Comparison of ENCODE assay signal across 8 mouse cellular contexts in the genomic region with DNA sequence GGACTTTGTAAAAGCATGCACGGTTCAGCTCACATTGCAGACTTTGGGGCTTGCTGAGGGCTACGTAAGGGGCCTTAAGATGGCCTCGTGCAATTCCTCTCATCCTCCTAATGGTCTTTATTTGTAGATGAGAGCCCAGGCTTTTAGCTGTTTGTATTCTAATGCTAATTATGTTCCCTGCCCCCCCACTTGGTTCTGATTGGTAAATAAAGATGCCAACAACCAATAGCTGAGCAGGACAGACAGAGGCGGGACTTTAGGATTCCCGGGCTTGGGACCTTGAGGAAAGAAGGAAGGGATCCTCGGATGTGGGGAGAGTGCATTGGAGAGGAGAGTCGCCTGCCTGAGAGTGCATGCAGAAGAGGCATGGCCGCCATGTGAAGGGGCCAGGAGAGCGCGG. TPM values are rescaled to one million over a fixed set of nuclear protein-coding genes. Genes with fewer than 3 reads are reported as not detected.
DNase-seq lines count a peak whose midpoint lies in the region; ATAC-seq and TF ChIP-seq lines count a peak whose summit lies in the region.
"Had no signal": no experiment of that assay in that cellular context is flagged by ENCODE, and none has a peak within 500 bp of the region (broad histone marks: within the 10 kb centered on the region; RNA-seq: fewer than 3 reads in every experiment).

No protein-coding gene starts in this region.

- DNase-seq in stomach, postnatal 0 days (ENCODE audit: low spot score) = no peak
- DNase-seq in liver, postnatal 0 days = no peak
- DNase-seq in urinary bladder, postnatal 36 days (ENCODE audit: low spot score in 2 of 2) = no peak
- DNase-seq in right cerebral cortex, postnatal 4 days = no peak
- no peak for DNase-seq in frontal cortex, postnatal 14 days (ENCODE audit: low spot score in 2 of 2)

- no peaks in the 10 kb centered on the region for H3K27me3 ChIP-seq in stomach, embryonic 14.5 days (ENCODE audit: control insufficient read depth, insufficient read depth, low read length)
- H3K27me3 ChIP-seq in stomach, postnatal 0 days (ENCODE audit: control insufficient read depth, insufficient read depth, low read length) = no peaks in the 10 kb centered on the region
- H3K27me3 ChIP-seq in forebrain, embryonic 16.5 days (replicated peaks; ENCODE audit: control insufficient read depth, insufficient read depth, low read length) = no peaks in the 10 kb centered on the region
- no peaks in the 10 kb centered on the region for H3K27me3 ChIP-seq in liver, postnatal 0 days (ENCODE audit: insufficient read depth, low read length)

- H3K36me3 ChIP-seq in stomach, embryonic 14.5 days (ENCODE audit: control insufficient read depth, insufficient read depth, low read length) = no peaks in the 10 kb centered on the region
- H3K36me3 ChIP-seq in stomach, postnatal 0 days (ENCODE audit: control insufficient read depth, insufficient read depth, low read length) = no peaks in the 10 kb centered on the region
- no peaks in the 10 kb centered on the region for H3K36me3 ChIP-seq in forebrain, embryonic 16.5 days (ENCODE audit: control insufficient read depth, insufficient read depth)
- H3K36me3 ChIP-seq in liver, postnatal 0 days (replicated peaks; ENCODE audit: insufficient read depth, low read length) = no peaks in the 10 kb centered on the region

- peaks cover 19% of the 10 kb centered on the region for H3K4me1 ChIP-seq in stomach, embryonic 14.5 days (ENCODE audit: control insufficient read depth, insufficient read depth, low read length)
- H3K4me1 ChIP-seq in stomach, postnatal 0 days (replicated peaks; ENCODE audit: control insufficient read depth, insufficient read depth) = no peaks in the 10 kb centered on the region
- peaks cover 9% of the 10 kb centered on the region for H3K4me1 ChIP-seq in forebrain, embryonic 16.5 days (replicated peaks; ENCODE audit: control insufficient read depth, insufficient read depth, low read length)
- H3K4me1 ChIP-seq in liver, postnatal 0 days (ENCODE audit: insufficient read depth) = peaks cover 14% of the 10 kb centered on the region; the same call in 1 of the 2 replicates

- TF ChIP-seq EP300 in stomach, postnatal 0 days (optimal IDR thresholded peaks at IDR 0.05) = no peak
- no peak for TF ChIP-seq EP300 in liver, postnatal 0 days (IDR thresholded peaks at IDR 0.05; ENCODE audit: low read depth)

- no peaks in the 10 kb centered on the region for H3K9me3 ChIP-seq in stomach, embryonic 14.5 days (ENCODE audit: control insufficient read depth, low read depth, low read length)
- H3K9me3 ChIP-seq in stomach, postnatal 0 days (ENCODE audit: control insufficient read depth, low read length) = no peaks in the 10 kb centered on the region
- H3K9me3 ChIP-seq in forebrain, embryonic 16.5 days (ENCODE audit: control insufficient read depth, low read length) = no peaks in the 10 kb centered on the region
- H3K9me3 ChIP-seq in liver, postnatal 0 days (ENCODE audit: low read length) = no peaks in the 10 kb centered on the region

- 15% methylated on average over 10 of the region's 10 CpGs for WGBS in stomach, embryonic 14.5 days
- WGBS in stomach, postnatal 0 days = 26% methylated on average over 10 of the region's 10 CpGs
- WGBS in forebrain, embryonic 16.5 days = 3% methylated on average over 10 of the region's 10 CpGs
- WGBS in liver, postnatal 0 days (ENCODE audit: insufficient replicate concordance) = 31% methylated on average over 10 of the region's 10 CpGs

- no peak overlapping the region for H3K9ac ChIP-seq in stomach, embryonic 14.5 days (replicated peaks; ENCODE audit: low read depth, low read length)
- no peak overlapping the region for H3K9ac ChIP-seq in stomach, postnatal 0 days (ENCODE audit: low read length)
- H3K9ac ChIP-seq in forebrain, embryonic 16.5 days (replicated peaks; ENCODE audit: low read depth, low read length) = peak overlapping the region; percentile 37
- no peak overlapping the region for H3K9ac ChIP-seq in liver, postnatal 0 days (replicated peaks)

- no peak overlapping the region for H3K27ac ChIP-seq in stomach, embryonic 14.5 days (ENCODE audit: low read length)
- H3K27ac ChIP-seq in stomach, postnatal 0 days (replicated peaks) = no peak overlapping the region
- H3K27ac ChIP-seq in forebrain, embryonic 16.5 days (ENCODE audit: low read length) = no peak overlapping the region
- no peak overlapping the region for H3K27ac ChIP-seq in liver, postnatal 0 days (ENCODE audit: low read depth)

- no peak for TF ChIP-seq CTCF in stomach, postnatal 0 days (IDR thresholded peaks at IDR 0.05; ENCODE audit: low read depth)
- TF ChIP-seq CTCF in liver, postnatal 0 days (IDR thresholded peaks at IDR 0.05; ENCODE audit: low read depth) = no peak

- 0 out of 2 replicates have a peak, but pooled peaks have one; percentile 16 for ATAC-seq in stomach, embryonic 14.5 days (ENCODE audit: insufficient number of reproducible peaks, insufficient read depth, low FRiP score, low read depth)
- ATAC-seq in stomach, postnatal 0 days (ENCODE audit: low FRiP score, low TSS enrichment) = no peak
- ATAC-seq in forebrain, embryonic 16.5 days = peak; percentile 94
- peak; percentile 19; the same call in 1 of the 2 replicates for ATAC-seq in liver, postnatal 0 days

- 0 out of 2 replicates have a peak overlapping the region, but pooled peaks have one; percentile 15 for H3K4me2 ChIP-seq in stomach, embryonic 14.5 days (replicated peaks; ENCODE audit: low read depth, low read length)
- H3K4me2 ChIP-seq in stomach, postnatal 0 days (replicated peaks; ENCODE audit: low read depth) = no peak overlapping the region
- H3K4me2 ChIP-seq in forebrain, embryonic 16.5 days (ENCODE audit: low read length) = peak overlapping the region; percentile 46
- peak overlapping the region; percentile 48; the same call in 1 of the 2 replicates for H3K4me2 ChIP-seq in liver, postnatal 0 days (ENCODE audit: low read depth, low read length)

- no peak overlapping the region for H3K4me3 ChIP-seq in stomach, embryonic 14.5 days (ENCODE audit: low read depth, low read length)
- H3K4me3 ChIP-seq in stomach, postnatal 0 days (ENCODE audit: low read depth, low read length) = no peak overlapping the region
- H3K4me3 ChIP-seq in forebrain, embryonic 16.5 days (replicated peaks; ENCODE audit: low read length) = peak overlapping the region; percentile 21
- H3K4me3 ChIP-seq in liver, postnatal 0 days (ENCODE audit: low read depth, low read length) = no peak overlapping the region
- H3K4me3 ChIP-seq: myocyte had no signal

RNA-seq across cellular contexts. Expression of gene Rab4a, which starts 45.9 kb away (rescaled TPM):
- 45.8 and 52.6 TPM in 2 replicates for polyA plus RNA-seq in stomach, embryonic 14.5 days (2014; fragmentation: Nextera tagmentation; extraction: Ambion mirVana)
- polyA plus RNA-seq in stomach, postnatal 0 days (2015; fragmentation: Nextera tagmentation; extraction: Ambion mirVana) = 25.8 and 27.0 TPM in 2 replicates
- polyA plus RNA-seq in forebrain, embryonic 16.5 days (2015; fragmentation: Nextera tagmentation; extraction: Ambion mirVana) = 82.6 and 83.8 TPM in 2 replicates
- polyA plus RNA-seq in liver, postnatal 0 days (2015; fragmentation: Nextera tagmentation; extraction: Ambion mirVana) = 30.4 and 36.3 TPM in 2 replicates
